Mouse (Mus musculus) G1E (cell line): ENCODE measurements around the gene Ccr4.

Source experiments
- CTCF ChIP-seq: IDR thresholded peaks from 2 replicates; pipeline ENCODE4 v1.5.1; 2012; ENCODE audit warnings: low read depth, low read length, inconsistent platforms, mixed read lengths
- GATA1 ChIP-seq: IDR thresholded peaks from 2 replicates; pipeline ENCODE4 v1.6.1; 2012; ENCODE audit warnings: borderline replicate concordance, low read length, inconsistent platforms, mixed read lengths
- GATA2 ChIP-seq: IDR thresholded peaks from 2 replicates; pipeline ENCODE4 v1.6.1; 2012; ENCODE audit warnings: low read depth, low read length, inconsistent platforms, borderline replicate concordance
- POLR2AphosphoS5 ChIP-seq: IDR thresholded peaks from 2 replicates; pipeline ENCODE4 v1.6.1; 2012; ENCODE audit warnings: low read depth, low read length, inconsistent platforms; ENCODE audit not compliant: insufficient replicate concordance
- TAL1 ChIP-seq: conservative IDR thresholded peaks from 2 replicates; pipeline ENCODE4 v1.6.1; 2012; ENCODE audit warnings: low read depth, low read length, inconsistent platforms, mixed read lengths

DNA sequence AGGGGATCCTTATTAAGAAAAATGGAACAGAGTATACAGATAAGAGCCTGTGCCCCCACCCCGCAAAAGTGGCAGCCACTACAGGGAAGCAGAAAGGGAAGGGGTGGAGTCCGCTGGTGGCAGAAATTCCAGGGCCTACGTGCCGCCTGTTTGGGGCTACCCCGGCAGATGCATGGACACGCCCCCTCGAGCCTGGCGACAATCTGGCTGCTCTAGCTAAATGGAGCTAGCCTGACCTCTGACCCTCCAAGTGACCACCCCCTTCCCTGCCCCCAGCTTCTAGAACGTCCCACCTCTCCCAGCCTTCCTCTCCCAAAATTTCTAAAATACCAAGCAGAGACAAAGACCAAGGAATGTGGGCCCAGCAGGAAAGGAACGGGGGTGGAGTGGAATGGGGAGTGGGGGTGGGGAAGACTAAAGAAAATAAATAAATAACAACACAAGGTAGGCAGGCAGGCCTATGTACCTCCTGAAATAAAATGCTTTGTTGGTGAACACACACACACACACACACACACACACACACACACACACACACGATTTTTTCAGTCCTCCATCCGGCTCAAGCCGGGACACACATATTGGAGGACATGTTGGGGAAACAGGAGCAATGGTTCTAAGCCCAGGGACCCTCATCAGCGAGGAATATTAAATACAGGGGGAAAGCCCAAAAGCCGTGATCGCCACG is 23.4 kb upstream of the Ccr4 start:
- TF ChIP-seq CTCF (no peak), GATA1 (no peak), POLR2AphosphoS5 (no peak), TAL1 (no peak), GATA2 (no peak)
